Mouse (Mus musculus): Measurements from ENCODE around the gene Eml6. TPM values are rescaled to one million over a fixed set of nuclear protein-coding genes. Genes with fewer than 3 reads are reported as not detected.

Gene Eml6
- polyA plus RNA-seq, 1 experiment from 2014 or later = 1.8 TPM

GRCm38 (mm10) chr11:29774760-29775159, 251.1 kb downstream of the Eml6 start:
- DNase-seq (ENCODE audit: low spot score) (peak; percentile 19), ATAC-seq (ENCODE audit: low read depth) (0 out of 2 replicates have a peak, but pooled peaks have one; percentile 1)
- 45% methylated on average over 2 of the region's 2 CpGs for WGBS
- Histone ChIP-seq H3K9me3 (ENCODE audit: control insufficient read depth, low read length) (no peaks in the 10 kb centered on the region), H3K4me1 (ENCODE audit: control insufficient read depth, insufficient read depth, low read length) (no peaks in the 10 kb centered on the region), H3K36me3 (ENCODE audit: control insufficient read depth, insufficient read depth, low read length) (no peaks in the 10 kb centered on the region), H3K9ac (ENCODE audit: low read depth, low read length) (no peak overlapping the region), H3K27me3 (replicated peaks; ENCODE audit: control insufficient read depth, insufficient read depth, low read length) (no peaks in the 10 kb centered on the region), H3K4me3 (ENCODE audit: low read depth, low read length) (no peak overlapping the region), H3K4me2 (ENCODE audit: low read depth, low read length) (no peak overlapping the region), H3K27ac (replicated peaks; ENCODE audit: low read depth, low read length) (peak overlapping the region; percentile 13; the same call in 1 of the 2 replicates)

DNA sequence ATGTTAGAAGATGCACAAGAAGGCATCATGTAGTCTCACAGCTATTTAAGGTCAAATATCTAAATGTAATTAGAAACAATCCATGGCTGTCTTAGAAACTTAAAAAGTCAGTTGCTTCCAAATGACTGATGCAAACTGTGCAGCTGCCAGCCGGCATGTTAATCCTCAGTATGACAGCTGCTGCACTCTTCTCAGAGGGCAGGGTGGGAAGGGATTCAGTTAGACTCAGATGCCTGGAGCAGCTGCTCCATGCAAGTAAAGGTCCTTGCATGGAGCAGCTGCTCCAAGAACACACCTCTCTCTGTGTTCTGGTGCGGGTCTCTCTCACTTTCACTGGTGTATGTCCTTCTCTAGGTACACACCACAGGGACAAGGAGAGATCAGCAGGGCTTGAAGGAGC, 251.5 kb downstream of the Eml6 start:
- Histone ChIP-seq H3K4me3 (ENCODE audit: low read depth, low read length) (no peak overlapping the region), H3K27ac (replicated peaks; ENCODE audit: low read depth, low read length) (peak overlapping the region; percentile 13; the same call in 1 of the 2 replicates), H3K27me3 (replicated peaks; ENCODE audit: control insufficient read depth, insufficient read depth, low read length) (no peaks in the 10 kb centered on the region), H3K4me1 (ENCODE audit: control insufficient read depth, insufficient read depth, low read length) (no peaks in the 10 kb centered on the region), H3K9me3 (ENCODE audit: control insufficient read depth, low read length) (no peaks in the 10 kb centered on the region), H3K36me3 (ENCODE audit: control insufficient read depth, insufficient read depth, low read length) (no peaks in the 10 kb centered on the region), H3K9ac (ENCODE audit: low read depth, low read length) (no peak overlapping the region), H3K4me2 (ENCODE audit: low read depth, low read length) (no peak overlapping the region)
- ATAC-seq (ENCODE audit: low read depth) (peak; percentile 87), DNase-seq (ENCODE audit: low spot score) (peak; percentile 86)
- 31% methylated on average over 2 of the region's 2 CpGs for whole genome bisulfite sequencing

DNA sequence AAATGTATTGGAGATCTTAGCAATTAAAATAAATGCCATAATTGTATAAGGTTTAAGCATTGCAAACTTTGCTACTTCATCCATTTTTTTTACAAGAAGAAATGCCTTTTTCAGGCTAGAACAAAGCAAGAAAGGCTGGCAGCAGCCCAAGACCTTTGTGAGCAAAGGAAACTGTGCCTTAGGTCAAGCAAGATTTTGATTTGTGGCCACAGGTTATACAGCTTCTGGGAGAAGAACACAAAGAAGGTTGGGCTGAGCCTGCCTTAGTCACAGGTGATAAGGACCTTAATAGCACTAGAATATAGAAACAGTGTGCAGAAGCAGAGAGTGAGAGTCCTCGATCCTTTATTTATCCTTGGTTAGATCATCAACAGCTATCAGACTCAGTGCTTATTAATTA, 253.6 kb downstream of the Eml6 start:
- WGBS = 97% methylated on average over 1 of the region's 1 CpGs
- no peaks in the 10 kb centered on the region for H3K4me1 ChIP-seq (ENCODE audit: control insufficient read depth, insufficient read depth, low read length)
- H3K27ac ChIP-seq (replicated peaks; ENCODE audit: low read depth, low read length) = no peak overlapping the region
- no peaks in the 10 kb centered on the region for H3K27me3 ChIP-seq (replicated peaks; ENCODE audit: control insufficient read depth, insufficient read depth, low read length)
- H3K9ac ChIP-seq (ENCODE audit: low read depth, low read length) = no peak overlapping the region
- H3K4me2 ChIP-seq (ENCODE audit: low read depth, low read length) = no peak overlapping the region
- ATAC-seq (ENCODE audit: low read depth) = no peak
- no peak overlapping the region for H3K4me3 ChIP-seq (ENCODE audit: low read depth, low read length)
- DNase-seq (ENCODE audit: low spot score) = no peak
- H3K9me3 ChIP-seq (ENCODE audit: control insufficient read depth, low read length) = no peaks in the 10 kb centered on the region
- no peaks in the 10 kb centered on the region for H3K36me3 ChIP-seq (ENCODE audit: control insufficient read depth, insufficient read depth, low read length)

DNA sequence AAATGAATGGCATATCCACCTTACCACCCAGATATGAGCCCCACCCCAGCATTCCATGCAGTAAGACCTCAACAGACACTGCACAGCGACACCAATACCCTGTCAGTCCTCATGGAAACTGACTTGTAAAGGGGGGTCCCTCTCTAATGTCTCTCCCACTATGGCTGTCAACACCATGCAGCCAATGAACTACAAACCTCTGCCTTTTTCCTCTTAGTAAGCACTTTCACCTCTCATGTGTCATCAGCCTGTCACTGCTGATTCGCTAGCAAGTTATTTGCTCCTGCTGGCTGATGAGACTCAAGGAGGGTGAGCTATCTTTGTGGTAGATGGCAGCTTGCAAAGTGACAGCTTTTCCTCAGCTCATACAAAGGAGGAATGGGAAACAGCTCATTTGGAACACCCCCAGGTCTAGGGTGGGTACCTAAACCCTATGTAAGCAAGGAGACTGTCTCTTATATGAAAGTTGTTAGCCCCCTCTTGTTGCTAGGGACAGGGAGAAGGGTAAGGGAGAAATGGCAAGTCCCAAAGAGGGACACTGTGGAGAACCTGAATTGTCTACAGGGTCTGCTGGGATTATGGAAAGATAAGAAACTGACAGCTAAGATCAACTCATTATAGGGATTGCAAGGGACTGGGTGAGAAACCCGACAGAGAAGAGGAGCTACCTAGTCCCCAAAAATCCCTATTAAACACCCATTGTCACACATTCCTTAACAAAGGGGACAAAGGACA, 255.0 kb downstream of the Eml6 start:
- Histone ChIP-seq H3K27ac (replicated peaks; ENCODE audit: low read depth, low read length) (no peak overlapping the region), H3K4me2 (ENCODE audit: low read depth, low read length) (no peak overlapping the region), H3K36me3 (ENCODE audit: control insufficient read depth, insufficient read depth, low read length) (no peaks in the 10 kb centered on the region), H3K9me3 (ENCODE audit: control insufficient read depth, low read length) (no peaks in the 10 kb centered on the region), H3K4me3 (ENCODE audit: low read depth, low read length) (no peak overlapping the region), H3K27me3 (replicated peaks; ENCODE audit: control insufficient read depth, insufficient read depth, low read length) (no peaks in the 10 kb centered on the region), H3K9ac (ENCODE audit: low read depth, low read length) (no peak overlapping the region), H3K4me1 (ENCODE audit: control insufficient read depth, insufficient read depth, low read length) (no peaks in the 10 kb centered on the region)
- ATAC-seq (ENCODE audit: low read depth) (no peak), DNase-seq (ENCODE audit: low spot score) (no peak)
- 70% methylated on average over 3 of the region's 3 CpGs for WGBS

- no peaks in the 10 kb centered on the region for H3K9me3 ChIP-seq (ENCODE audit: control insufficient read depth, low read length)
- H3K27ac ChIP-seq (replicated peaks; ENCODE audit: low read depth, low read length) = no peak overlapping the region
- no peak for DNase-seq (ENCODE audit: low spot score)
- no peaks in the 10 kb centered on the region for H3K4me1 ChIP-seq (ENCODE audit: control insufficient read depth, insufficient read depth, low read length)
- no peak overlapping the region for H3K4me2 ChIP-seq (ENCODE audit: low read depth, low read length)
- ATAC-seq (ENCODE audit: low read depth) = no peak
- no peaks in the 10 kb centered on the region for H3K36me3 ChIP-seq (ENCODE audit: control insufficient read depth, insufficient read depth, low read length)
- H3K9ac ChIP-seq (ENCODE audit: low read depth, low read length) = no peak overlapping the region
- no peak overlapping the region for H3K4me3 ChIP-seq (ENCODE audit: low read depth, low read length)
- H3K27me3 ChIP-seq (replicated peaks; ENCODE audit: control insufficient read depth, insufficient read depth, low read length) = no peaks in the 10 kb centered on the region
Measured at GRCm38 (mm10) chr11:29768523-29768922, 257.3 kb downstream of the Eml6 start.

DNA sequence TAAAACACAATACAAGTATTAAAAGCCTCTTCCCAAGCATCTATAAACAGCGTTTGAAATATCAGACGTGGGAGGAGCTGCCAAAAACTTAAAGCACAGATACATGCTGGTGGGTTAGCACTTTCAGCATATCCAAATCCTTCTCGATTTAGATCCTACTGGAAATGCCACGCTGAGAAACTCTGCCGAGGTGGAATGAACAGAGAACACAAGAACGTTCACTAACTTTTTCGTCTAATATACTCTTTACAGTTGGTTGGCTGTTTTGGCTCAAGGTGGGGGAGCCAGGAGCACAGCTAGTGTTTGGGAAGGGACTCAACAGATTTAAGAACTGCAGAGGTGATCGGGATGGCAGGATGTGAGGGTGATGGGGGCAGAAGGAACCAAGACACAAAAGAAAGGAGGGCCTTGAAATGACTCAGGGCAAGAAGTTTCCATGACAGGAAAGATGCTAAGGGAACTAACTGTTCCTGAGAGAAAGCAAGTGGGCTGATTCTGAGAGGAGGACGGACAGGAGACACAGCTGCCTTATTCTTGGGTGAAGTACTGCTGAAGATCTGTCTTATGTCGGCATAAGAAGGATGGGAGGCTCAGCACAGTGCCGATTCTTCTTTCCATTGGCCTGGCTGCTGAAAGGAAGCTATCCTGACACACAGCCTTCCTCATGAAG, 259.4 kb downstream of the Eml6 start:
- H3K4me1 ChIP-seq (ENCODE audit: control insufficient read depth, insufficient read depth, low read length) = no peaks in the 10 kb centered on the region
- no peak overlapping the region for H3K4me3 ChIP-seq (ENCODE audit: low read depth, low read length)
- no peak for ATAC-seq (ENCODE audit: low read depth)
- no peaks in the 10 kb centered on the region for H3K36me3 ChIP-seq (ENCODE audit: control insufficient read depth, insufficient read depth, low read length)
- H3K9me3 ChIP-seq (ENCODE audit: control insufficient read depth, low read length) = no peaks in the 10 kb centered on the region
- WGBS = 76% methylated on average over 11 of the region's 11 CpGs
- DNase-seq (ENCODE audit: low spot score) = no peak
- H3K4me2 ChIP-seq (ENCODE audit: low read depth, low read length) = no peak overlapping the region
- H3K27ac ChIP-seq (replicated peaks; ENCODE audit: low read depth, low read length) = no peak overlapping the region
- no peak overlapping the region for H3K9ac ChIP-seq (ENCODE audit: low read depth, low read length)
- H3K27me3 ChIP-seq (replicated peaks; ENCODE audit: control insufficient read depth, insufficient read depth, low read length) = no peaks in the 10 kb centered on the region

DNA sequence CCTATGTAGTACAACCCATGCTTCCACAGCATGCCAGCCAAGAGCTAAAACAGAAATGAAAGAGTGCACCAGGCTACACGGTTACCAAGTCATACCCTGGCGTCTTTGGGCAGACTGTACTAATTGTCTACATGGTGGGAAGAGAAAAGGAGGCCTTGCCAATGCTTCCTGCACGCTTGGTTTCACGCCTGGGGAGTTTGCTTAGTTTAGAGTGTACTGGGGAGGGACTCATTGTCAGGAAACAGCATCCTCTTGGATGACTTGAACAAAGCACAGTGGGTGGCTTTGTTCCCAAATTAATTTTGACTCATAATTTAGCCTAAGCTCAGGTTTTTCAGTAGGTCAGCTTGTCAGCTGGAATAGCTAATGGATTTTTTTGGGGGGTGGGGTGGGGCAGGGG, 260.8 kb downstream of the Eml6 start:
- Histone ChIP-seq H3K36me3 (ENCODE audit: control insufficient read depth, insufficient read depth, low read length) (no peaks in the 10 kb centered on the region), H3K9me3 (ENCODE audit: control insufficient read depth, low read length) (no peaks in the 10 kb centered on the region), H3K27me3 (replicated peaks; ENCODE audit: control insufficient read depth, insufficient read depth, low read length) (no peaks in the 10 kb centered on the region), H3K9ac (ENCODE audit: low read depth, low read length) (no peak overlapping the region), H3K4me3 (ENCODE audit: low read depth, low read length) (no peak overlapping the region), H3K4me2 (ENCODE audit: low read depth, low read length) (no peak overlapping the region), H3K4me1 (ENCODE audit: control insufficient read depth, insufficient read depth, low read length) (no peaks in the 10 kb centered on the region), H3K27ac (replicated peaks; ENCODE audit: low read depth, low read length) (no peak overlapping the region)
- DNase-seq (ENCODE audit: low spot score) (peak; percentile 19), ATAC-seq (ENCODE audit: low read depth) (no peak)
- 57% methylated on average over 4 of the region's 4 CpGs for WGBS

DNA sequence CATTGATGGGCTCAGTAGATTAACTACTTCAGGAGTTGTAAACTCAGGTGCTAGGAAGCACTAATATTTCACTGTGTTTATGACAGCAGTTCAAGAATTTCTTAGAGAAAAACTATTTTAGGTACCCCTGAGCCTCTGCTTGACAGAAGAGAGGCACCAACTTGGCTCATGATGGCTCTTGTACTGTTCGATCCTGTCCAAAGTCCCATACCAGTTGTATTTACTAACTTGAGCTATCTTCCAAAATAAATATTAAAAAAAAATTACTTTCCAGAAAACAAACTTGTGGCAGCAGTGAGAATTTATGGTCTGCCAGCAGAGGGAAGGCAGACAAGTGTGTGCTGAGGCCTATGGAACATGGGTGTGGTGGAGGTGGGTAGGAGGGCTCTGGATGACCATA, 263.1 kb downstream of the Eml6 start:
- no peaks in the 10 kb centered on the region for H3K36me3 ChIP-seq (ENCODE audit: control insufficient read depth, insufficient read depth, low read length)
- H3K9me3 ChIP-seq (ENCODE audit: control insufficient read depth, low read length) = no peaks in the 10 kb centered on the region
- H3K4me1 ChIP-seq (ENCODE audit: control insufficient read depth, insufficient read depth, low read length) = no peaks in the 10 kb centered on the region
- no peak overlapping the region for H3K4me2 ChIP-seq (ENCODE audit: low read depth, low read length)
- no peak overlapping the region for H3K4me3 ChIP-seq (ENCODE audit: low read depth, low read length)
- H3K9ac ChIP-seq (ENCODE audit: low read depth, low read length) = no peak overlapping the region
- ATAC-seq (ENCODE audit: low read depth) (no peak), DNase-seq (ENCODE audit: low spot score) (no peak)
- WGBS = 80% methylated on average over 1 of the region's 1 CpGs
- H3K27me3 ChIP-seq (replicated peaks; ENCODE audit: control insufficient read depth, insufficient read depth, low read length) = no peaks in the 10 kb centered on the region
- H3K27ac ChIP-seq (replicated peaks; ENCODE audit: low read depth, low read length) = no peak overlapping the region

GRCm38 (mm10) chr11:29761387-29761786, 264.4 kb downstream of the Eml6 start:
- 93% methylated on average over 9 of the region's 9 CpGs for WGBS
- Histone ChIP-seq H3K4me2 (ENCODE audit: low read depth, low read length) (no peak overlapping the region), H3K27ac (replicated peaks; ENCODE audit: low read depth, low read length) (no peak overlapping the region)

More at GRCm38 (mm10) chr11:29761387-29761786, 264.4 kb downstream of the Eml6 start:
- H3K36me3 ChIP-seq (ENCODE audit: control insufficient read depth, insufficient read depth, low read length) = no peaks in the 10 kb centered on the region
- no peaks in the 10 kb centered on the region for H3K4me1 ChIP-seq (ENCODE audit: control insufficient read depth, insufficient read depth, low read length)
- H3K9me3 ChIP-seq (ENCODE audit: control insufficient read depth, low read length) = no peaks in the 10 kb centered on the region
- no peak overlapping the region for H3K4me3 ChIP-seq (ENCODE audit: low read depth, low read length)
- ATAC-seq (ENCODE audit: low read depth) (no peak), DNase-seq (ENCODE audit: low spot score) (no peak)
- H3K27me3 ChIP-seq (replicated peaks; ENCODE audit: control insufficient read depth, insufficient read depth, low read length) = no peaks in the 10 kb centered on the region
- H3K9ac ChIP-seq (ENCODE audit: low read depth, low read length) = no peak overlapping the region
